Mouse (Mus musculus) adipocyte (in vitro differentiated cells): ENCODE measurements around the gene Gm11492.

ENCODE experiments used
- DNase-seq: peaks from one replicate; pipeline ENCODE4 v3.0.0-alpha.2; 2016; ENCODE audit warnings: low spot score

Gm11492 gene

DNA sequence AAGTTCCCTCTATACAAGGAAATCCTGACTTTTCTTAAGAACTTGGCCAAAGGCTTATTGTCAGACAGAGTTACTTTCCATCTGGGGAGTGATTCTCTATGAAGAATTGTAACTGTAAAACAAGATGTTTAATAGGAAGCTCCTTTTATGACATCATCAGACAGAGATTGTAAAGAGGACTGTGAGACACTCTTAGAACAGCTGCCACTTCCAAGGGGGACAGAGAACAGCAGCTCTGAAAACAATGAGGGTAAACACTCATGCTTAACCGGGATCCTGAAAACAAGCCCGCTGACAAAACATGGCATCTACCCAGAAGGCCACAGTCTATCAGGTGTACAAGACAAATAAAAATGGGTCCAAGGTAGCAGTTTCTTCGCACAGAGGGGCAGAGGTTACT is at the start of gene Gm11492:
TSS of gene Gm11492 (plus strand) at position 153 of the 400 bp plus-strand sequence.
- no peak for DNase-seq

DNA sequence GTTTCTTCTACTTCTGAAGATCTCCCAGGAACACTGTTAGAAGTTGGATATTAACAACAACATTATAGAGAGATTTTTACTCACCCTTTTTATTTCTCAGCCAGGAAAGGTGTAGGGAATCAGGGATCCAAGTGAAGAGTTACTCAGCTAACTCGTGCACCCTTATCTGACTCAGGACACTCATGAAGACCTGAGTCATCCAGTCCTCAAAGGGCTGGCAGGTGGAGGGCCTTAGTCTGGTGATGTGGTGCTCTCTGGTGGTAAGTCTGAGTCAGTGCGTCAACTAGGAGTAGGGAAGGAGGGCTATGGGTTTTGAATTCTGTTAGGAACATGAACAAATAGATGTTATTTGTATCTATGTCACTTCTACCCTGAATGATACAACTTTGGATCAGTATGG is 47.2 kb upstream of the Gm11492 start:
- peak; percentile 25 for DNase-seq

DNA sequence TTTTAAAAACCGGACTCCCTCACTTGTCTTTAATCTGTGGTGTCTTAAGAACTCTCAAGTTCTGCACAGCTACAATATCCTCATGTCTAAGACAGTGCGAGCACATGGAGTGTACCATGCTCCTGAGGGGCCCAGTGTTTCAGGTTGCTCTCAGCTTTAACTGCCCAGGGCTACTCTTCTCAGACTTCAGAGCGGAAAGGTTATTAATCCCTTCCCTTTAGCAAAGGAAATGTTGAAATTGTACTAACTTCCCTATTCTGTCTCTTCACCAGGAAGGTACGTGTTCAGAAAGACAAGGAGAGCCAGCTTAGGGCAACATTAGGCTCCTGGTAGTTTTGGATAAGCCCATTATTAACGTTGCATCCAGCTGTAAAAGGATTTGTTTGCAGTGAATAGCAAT is 43.0 kb upstream of the Gm11492 start:
- no peak for DNase-seq

DNA sequence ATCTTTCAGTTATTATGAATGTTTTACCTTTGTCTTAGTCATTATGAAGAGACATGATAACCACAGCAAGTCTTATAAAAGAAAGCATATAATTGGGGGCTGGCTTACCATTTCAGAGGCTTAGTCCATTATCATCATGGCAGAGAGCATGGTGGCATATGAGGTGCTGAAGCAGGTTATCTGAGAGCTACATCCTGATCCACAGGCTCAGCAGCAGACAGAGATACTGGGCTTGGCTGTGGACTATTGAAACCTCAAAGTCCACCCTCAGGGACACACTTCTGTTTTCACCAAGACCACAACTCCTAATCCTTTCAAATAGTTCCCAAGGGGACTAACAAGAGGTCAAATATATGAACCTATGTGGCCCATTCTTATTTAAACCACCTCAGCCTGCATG is 42.5 kb upstream of the Gm11492 start:
- no peak for DNase-seq

DNA sequence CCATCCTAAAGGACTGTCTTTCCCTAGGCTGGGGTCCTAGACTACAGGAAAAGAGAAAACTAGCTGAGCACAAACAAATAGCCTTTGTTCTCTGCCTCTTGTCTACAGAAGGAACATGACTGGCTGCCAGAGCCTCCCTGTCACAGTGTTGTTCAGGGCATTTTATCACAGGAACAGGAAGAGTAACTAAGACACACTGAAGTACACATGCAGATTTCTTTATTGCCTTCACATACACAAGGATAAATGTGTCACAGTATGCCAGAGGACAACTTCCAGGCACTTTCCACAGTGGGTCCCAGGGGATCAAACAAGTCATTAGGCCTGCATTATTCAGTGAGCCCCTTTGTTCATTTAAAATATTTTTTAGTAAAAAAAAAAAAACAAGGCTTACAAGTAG is 41.7 kb upstream of the Gm11492 start:
- DNase-seq = no peak

DNA sequence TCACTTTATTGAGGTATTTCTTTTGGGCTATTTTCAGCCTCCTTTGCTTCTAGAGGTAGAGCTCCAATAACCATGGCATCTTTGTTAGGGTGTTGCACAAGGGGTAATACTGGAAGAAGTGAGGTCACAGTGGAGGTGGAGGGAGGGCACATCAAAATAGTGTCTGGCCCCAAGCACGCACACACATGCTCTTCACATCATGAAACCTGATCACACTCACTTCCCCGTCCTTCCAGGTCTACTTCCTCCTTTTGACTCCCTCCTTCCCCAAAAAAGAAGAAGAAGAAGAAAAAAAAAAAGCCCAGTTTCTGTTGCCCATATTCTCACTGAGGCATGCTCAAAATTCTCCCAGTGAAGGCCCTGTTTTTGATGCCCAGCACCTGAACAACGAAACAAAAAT is 39.1 kb upstream of the Gm11492 start:
- no peak for DNase-seq

DNA sequence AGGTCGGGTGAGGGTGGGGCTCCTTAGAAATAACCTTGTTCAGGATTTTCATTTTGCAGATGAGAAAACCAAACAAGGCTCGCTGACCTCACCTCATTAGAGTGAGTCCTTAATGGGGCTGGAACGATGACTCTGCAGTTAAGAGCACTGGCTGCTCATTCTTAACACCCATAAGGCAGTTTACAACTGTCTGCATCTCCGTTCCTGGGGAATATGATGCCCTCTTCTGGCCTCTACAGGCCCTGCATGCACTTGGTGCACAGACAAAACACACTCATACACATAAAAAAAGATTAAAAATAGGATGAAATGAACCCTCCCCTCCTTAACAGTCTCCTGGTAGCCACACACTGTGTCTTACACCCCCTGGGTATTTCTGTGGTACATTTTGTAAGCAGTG is 38.5 kb upstream of the Gm11492 start:
- no peak for DNase-seq

DNA sequence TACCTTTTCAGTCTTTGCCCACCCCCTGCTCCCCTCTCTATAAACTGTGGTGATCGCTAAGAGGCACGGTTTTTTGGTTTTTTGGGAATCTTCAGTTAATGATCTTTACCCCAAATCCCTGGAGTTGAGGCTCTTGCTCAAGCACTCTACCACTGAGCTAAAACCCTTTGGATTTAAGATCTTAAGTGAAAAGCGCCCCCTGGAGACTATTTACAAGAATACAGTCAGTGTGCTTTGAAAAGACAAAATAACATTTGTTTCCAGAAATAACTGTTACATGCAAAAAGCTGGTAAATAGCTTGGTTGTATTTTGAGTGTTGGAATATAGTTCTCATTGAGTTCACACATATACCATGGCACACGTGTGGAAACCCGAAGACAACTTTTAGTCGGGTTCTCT is 34.8 kb upstream of the Gm11492 start:
- DNase-seq = peak; percentile 16

DNA sequence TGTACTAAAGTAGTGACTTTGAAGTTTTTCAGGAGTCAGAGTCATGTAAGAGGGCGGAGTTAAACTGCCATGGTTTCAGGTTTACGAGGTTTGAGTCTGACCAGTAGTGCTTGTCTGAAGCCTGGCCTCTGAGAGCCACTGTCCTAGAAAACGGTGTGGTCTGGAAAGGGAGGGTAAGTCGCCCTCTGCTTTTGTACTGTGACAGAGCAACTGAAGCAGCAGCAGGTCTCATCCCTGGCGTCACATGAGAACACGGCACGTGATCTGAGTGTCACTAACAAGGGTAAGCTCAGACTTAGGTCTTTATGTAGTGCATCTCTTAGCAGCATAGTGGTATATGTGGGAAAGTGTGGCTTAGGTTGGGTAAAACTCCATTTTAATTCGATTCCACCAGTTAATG is 24.2 kb upstream of the Gm11492 start:
- no peak for DNase-seq

DNA sequence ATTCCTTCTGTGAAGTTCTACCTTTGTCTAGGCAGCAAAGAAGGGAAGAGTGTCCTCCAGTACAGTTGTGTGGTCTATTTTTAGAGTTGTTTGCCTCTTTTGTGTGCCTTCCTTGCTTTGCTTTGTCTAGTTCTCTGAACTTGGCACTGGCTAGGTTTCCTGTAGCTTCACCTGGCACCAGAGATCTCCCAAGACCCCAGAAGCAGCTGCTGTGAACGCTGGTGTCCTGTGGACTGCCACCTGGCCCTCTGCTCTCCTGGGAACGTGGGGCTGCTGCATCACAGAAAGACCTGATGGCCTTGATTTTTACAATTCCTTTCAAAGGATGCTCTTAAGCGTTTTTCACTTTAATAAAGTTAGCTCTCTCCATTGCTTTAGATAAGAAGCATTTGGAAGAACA is 23.5 kb upstream of the Gm11492 start:
- no peak for DNase-seq

DNA sequence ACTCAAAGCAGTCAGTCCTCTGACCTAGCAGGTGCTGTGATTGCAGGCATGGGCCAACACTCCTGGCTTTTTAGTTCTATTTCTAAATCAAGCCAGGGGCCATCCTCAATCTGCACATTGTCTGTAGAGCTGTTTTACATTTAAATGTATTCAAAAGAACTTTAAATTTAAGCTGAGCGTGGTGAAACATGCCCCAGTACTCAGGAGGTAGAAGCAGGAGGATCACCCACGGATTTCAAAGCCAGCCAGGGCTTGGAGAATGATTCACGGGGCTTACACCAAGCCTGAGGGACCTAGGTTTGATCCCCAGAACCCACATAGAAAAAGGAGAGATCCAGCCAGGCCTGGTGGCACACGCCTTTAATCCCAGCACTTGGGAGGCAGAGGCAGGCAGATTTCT is 13.1 kb upstream of the Gm11492 start:
- no peak for DNase-seq

DNA sequence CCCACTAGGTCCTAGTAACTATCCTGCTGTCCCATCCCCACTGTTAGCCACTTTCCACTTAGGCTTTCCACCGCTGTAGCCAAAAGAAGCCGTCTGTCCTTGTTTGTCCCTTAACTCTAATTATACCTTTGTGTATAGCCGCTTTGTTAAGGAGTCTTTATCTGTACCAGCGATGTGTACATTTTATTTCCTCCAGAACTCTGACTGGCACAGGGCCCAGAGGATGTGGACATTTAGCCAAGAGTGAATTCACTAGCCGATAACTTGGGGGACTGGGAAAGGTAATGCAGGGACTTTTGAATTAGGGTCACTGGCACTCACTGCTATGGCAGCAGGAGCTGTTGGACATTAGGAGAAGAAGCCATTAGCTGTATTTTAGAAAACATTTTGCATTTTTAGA is 12.1 kb upstream of the Gm11492 start:
- DNase-seq = no peak

DNA sequence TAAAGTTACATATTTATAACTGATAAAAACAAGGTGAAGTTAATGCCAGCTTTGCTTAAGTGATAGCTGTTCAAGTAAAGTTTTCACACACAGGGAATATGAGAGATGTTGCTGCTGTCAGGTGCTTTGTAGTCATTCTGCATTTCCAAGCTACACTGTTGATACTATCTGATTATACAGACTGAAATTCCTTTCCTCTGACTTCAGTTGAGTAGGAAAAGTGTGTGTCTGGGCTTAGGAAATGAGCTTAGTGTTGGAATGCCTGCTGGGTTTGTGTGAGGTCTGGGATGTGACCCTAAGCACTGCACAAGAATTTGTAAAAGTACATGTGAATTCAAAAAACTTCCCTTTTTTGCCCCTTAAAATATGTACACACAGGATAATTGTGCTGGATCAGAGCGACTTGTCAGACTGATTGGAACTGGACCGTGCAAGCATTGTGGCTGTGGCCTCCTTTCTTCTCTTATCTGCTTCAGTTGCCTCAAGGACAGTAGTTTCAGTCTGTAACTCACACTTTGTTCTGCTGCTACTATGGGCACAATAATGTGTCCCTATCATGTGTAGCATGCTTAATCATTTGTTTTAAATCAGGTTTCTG is 11.2 kb upstream of the Gm11492 start:
- DNase-seq = no peak

DNA sequence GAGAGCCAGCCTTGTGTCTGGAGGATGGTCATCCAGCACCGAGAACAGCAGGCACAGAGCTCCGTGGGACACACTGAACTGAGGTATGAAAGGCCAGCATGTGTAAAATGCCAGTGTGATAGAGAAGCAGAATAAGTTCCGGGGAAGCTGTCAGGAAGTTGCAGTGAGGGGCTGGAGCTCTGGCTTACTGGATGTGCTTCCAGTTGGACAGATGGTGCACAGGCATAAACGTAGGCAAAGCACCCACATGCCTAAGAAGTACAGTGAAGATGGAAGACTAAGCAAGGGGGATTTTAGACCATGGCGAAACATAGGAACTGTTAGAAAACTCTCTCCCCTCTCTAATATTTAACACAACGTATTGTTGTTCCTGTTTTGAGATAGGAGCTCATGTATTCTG is 5.2 kb upstream of the Gm11492 start:
- no peak for DNase-seq

DNA sequence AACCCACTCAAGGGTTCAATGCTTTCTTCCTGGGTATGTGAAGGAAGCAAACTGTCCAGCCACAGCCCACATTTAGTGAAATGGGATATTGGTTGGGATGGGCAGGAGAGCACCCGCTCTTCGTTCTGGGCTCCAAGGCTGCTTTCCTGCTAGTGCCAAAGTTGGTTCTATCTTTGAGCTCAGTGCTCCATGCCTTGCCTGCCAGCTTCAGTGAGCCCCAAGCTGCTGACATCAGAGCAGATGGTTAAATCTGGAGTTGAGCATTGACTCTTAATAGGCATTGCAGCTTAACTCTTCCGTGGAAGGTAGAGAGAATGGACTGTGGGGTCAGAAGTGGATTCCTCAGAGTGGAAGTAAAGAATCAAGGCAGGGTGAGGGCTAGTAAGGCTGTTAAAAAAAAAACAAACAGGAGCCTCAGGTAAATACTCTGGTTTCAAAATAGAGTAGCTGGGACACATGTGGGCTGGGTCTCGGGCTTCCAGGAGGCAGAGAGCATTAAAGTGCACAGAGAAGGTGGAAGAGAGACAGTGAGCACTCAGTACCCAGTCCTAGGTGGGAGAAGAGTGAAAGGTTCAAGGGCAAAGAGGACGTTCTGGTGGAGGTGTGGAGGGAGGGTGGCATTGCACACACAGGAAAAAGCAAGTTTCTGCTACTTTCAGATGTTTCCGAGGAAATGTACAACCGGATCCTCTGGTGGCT is 2.0 kb downstream of the Gm11492 start, which contains the start of gene Sept4:
TSS of gene Sept4 (plus strand) at position 649 of the 699 bp plus-strand sequence.
- no peak for DNase-seq

DNA sequence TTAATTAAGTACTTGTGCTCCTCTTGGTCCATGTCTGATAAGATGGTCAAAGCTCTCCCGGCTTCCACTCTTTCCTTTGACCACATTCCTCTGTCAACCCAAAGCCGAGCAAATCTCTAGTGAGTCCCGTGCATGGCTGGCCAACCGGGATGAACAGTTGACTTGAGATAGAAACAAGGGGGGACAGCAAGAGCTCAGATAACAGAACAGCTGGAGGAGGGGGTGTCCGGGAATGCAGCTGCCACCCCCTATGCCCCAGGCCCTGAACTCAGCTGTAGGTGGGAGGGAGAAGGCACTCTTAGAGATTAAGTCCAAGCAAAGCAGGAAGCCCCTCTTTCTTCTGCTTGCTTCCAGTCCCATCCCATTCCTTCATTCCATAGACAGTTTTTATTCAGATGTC is 4.3 kb downstream of the Gm11492 start:
- DNase-seq = no peak

DNA sequence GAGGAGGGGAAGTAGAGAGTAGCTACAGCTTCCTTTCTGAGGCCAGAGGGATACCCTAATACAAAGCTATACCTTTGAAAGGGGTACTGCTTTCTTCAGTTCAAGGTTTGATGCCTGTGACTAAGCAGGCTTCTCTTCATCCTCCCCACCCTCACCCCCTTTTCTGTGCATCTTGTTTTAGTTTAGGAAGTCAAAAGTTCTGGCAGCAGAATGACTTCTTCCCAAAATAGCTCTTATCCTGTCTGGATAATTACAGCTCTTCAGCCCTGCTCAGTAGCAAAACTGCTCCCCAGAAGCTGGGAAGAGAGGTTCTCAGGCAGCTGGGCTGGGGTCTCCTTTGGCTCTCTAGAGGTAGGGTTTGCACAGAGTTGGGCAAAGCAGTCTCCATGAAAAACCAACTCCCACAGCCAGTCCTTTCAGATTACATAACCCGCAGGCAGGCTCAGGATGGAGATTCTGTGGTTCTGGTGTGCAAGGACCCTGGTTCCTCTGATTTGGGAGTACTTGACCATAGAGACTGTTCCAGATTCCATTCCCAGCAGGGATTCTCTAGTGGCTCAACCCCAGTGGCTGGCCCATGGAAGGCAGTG is 5.0 kb downstream of the Gm11492 start:
- no peak for DNase-seq

DNA sequence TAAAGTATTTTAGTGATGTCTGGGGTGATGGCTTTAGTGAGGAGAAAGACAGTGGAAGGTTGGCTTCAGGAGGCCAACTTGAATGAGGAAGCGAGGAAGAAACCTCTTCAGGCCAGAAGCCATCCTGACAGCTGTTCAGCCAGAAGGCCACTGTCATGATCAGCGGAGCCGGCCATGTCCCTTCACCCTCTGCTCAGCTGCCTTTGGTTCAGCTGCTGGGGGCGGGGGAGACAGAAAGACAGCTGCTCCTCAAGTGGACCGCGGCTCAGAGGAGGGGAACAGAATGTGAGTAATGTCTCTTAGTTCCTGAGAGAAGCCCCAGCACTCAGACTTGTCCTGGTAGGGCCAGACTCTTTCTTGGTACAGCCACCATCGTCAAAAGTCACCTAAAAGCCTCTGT is 7.3 kb downstream of the Gm11492 start:
- DNase-seq = no peak

DNA sequence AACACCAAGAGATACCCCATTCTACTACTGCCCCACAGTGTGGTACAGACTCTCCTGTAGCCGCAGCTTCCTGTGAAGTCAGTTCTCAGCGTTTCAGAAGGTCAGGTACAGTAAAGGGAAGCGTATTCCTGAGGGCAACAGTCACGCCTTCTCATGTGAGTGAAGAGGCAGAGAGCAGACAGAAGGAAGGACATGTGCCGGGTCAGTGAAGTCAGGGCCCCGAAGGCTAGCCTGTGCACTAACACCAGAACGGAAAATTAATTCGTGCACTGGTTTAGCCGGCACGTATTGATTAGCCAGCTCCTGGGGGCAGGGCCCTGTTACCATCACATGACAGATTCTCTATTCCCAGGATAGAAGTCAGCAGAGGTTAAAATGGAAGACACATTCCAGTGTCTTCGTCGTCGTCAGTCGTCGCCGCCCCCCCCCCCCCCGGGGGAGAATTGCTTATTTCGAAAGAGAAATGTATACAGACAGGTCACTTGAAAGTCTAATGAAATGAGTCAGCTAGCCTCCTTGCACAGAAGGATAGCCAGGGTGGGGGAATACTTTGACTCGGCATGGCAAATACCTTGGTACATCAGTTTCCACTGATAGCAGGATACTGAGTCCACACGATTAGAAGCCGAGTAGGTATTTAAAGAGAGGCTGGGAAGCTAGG is 8.2 kb downstream of the Gm11492 start:
- no peak for DNase-seq

DNA sequence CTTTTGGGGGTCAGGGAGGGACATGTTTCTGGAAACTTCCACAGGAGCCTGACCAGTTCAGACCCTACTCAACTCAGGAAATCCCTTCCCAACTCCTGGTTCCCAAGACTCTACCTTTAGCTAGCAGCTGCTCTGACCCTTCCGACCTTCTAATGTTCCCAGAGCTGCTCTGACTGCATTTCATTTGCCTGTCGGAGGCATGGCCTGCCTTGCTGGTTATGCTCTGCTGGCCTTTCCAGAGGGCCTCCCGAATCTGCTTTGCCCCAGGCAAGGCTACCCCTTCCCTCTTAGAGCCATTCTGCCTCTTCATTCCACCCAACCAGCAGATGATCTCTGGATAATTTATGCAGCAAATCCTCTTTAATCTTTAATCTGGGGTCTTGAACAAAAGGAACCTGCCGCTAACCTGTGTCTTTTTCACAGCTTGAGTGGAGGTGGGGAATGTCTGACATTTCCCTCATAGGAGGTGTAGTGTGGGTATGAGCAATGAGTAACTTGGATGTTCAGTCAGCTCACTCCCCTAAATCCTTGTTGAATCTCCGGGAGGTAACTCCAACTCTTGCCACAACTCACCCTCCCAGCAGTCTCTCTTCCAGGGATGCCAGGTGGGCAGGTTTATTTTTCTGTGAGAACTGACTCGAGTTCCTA is 11.3 kb downstream of the Gm11492 start:
- DNase-seq = no peak

DNA sequence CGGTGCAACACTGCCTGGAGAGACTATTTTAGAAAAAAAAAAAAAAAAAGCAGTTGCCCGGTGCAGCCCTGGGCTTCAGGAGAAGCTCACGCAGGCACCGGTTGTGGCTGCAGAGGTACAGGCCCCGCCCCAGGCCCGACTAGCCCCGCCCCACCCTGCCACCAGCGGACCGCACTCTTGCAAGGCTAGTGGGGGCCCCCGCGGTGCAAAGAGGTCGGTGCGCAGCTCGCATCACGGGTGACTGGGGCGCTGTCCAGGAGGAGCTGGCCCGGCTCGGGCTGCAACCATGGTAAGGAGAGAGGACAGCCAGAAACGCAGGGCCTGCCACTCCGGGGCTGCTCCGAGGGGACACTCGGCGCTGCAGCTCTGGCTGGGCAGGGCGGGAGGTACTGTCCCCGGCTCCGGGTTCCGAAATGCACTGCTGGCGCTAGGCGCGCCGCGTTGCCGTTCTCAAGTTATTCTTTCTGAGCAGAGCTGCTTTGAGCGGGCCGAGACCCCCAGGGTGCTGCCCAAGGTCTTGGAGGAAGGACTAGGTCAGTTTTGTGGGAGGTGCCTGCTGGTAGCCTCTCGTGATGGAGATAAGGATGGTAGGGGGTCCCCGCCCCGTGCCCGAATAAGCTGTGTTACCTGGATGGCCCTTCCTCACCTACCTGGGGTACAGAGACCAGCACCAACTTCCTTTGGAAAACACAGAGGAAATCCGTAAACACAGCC is 12.0 kb downstream of the Gm11492 start:
- DNase-seq = no peak
